Mouse (Mus musculus) forebrain, postnatal 0 days (tissue): ENCODE measurements at regions not wholly inside any gene's neighbourhood (a gene's known extent, or its start where the extent isn't known, plus 50 kb on each side); places are given as distances from the start of the nearest gene placed in this dataset.
A peak's percentile ranks its signal among the peaks of the same experiment; 100 is the strongest.

ENCODE experiments used
- ATAC-seq: fragments of 200-750 bp; cut with Nextera tagmentation; 2 replicates; pipeline ENCODE4 v1.8.0; 2017; ENCODE audit warnings: mild to moderate bottlenecking, moderate library complexity
- DNase-seq: peaks from one replicate; pipeline ENCODE4 v3.0.0-alpha.2; 2015
- H3K27ac ChIP-seq: fragments of 300-500 bp; sonication (generic); 2 replicates; pipeline ENCODE4 v1.5.1; 2014; ENCODE audit warnings: low read depth, mild to moderate bottlenecking, antibody characterized with exemption, low read length, moderate library complexity, mixed read lengths
- H3K27me3 ChIP-seq: fragments of 300-500 bp; sonication (generic); 2 replicates; pipeline ENCODE4 v1.6.1; 2014; ENCODE audit warnings: mild to moderate bottlenecking, low read length, mixed read lengths; ENCODE audit not compliant: insufficient read depth
- H3K36me3 ChIP-seq: fragments of 300-500 bp; sonication (generic); 2 replicates; pipeline ENCODE4 v1.6.1; 2014; ENCODE audit warnings: mild to moderate bottlenecking, moderate library complexity; ENCODE audit not compliant: insufficient read depth
- H3K4me1 ChIP-seq: fragments of 300-500 bp; sonication (generic); 2 replicates; pipeline ENCODE4 v1.6.1; 2014; ENCODE audit warnings: antibody characterized with exemption; ENCODE audit not compliant: insufficient read depth
- H3K4me2 ChIP-seq: fragments of 300-500 bp; sonication (generic); 2 replicates; pipeline ENCODE4 v1.6.1; 2014; ENCODE audit warnings: low read depth, mild to moderate bottlenecking, moderate library complexity
- H3K4me3 ChIP-seq: fragments of 300-500 bp; sonication (generic); 2 replicates; pipeline ENCODE4 v1.5.1; 2014; ENCODE audit warnings: low read depth, low read length, mixed read lengths
- H3K9ac ChIP-seq: fragments of 300-500 bp; sonication (generic); 2 replicates; pipeline ENCODE4 v1.6.1; 2014; ENCODE audit warnings: mild to moderate bottlenecking
- H3K9me3 ChIP-seq: fragments of 300-500 bp; sonication (generic); 2 replicates; pipeline ENCODE4 v1.6.1; 2016; ENCODE audit warnings: low read length
- CTCF ChIP-seq: sonication (generic); IDR thresholded peaks from 2 replicates; pipeline ENCODE4 v1.5.1; 2016; ENCODE audit warnings: antibody characterized with exemption, control low read depth, low read depth
- WGBS: fragments of 180-500 bp; shearing (Covaris S2); extraction: QIAGEN DNeasy Blood & Tissue Kit; methylation state at CpG from one replicate; pipeline ENCODE4 v1.1.7; 2014; 5-methylcytosine and 5-hydroxymethylcytosine counted together

DNA sequence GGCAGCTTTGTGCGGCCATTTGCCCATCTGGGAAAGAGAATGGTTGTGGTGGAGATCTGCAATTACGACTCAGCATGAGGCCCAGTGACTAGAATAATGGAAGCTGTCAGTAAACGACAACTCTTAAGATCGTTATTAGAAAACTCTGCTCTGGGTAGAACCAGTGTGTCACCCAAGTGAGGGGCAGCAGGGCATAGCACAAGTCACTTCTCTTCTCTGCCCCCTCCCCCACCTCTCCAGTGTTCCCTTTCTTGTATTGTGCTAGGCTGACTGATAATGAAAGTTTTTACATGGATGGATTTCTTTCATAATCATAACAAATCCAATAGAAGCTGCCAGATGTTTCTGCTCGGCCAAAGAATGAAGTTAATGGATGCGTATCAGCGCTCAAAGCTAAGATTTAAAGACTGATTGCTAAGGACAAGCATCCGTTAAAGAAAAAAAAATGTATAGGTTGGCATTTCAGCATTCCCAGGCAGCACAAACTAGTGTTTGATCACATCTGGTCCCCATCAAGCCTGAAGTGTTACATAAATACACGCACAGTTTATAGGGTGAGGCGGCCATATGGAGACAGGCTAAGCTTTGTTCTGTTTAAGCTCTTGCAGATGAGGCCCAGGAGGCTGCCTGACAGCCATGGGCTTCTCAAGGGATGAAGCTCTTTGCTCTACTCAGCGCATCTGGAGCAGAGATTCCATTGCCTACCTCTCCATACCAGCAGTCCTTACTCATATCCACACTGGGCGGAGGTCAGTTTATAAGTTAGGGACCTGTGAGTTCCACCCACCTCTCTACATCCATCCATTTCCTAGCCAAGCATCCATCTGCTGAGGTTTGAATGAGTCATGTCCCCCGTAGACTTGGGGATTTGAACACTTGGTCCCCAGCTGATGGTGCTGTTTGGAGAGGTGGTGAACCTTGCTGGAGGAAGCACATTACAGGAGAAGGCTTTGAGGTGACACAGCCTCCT lies 88.2 kb downstream of the Nxnl2 start:
- DNase-seq = peak; percentile 8

DNA sequence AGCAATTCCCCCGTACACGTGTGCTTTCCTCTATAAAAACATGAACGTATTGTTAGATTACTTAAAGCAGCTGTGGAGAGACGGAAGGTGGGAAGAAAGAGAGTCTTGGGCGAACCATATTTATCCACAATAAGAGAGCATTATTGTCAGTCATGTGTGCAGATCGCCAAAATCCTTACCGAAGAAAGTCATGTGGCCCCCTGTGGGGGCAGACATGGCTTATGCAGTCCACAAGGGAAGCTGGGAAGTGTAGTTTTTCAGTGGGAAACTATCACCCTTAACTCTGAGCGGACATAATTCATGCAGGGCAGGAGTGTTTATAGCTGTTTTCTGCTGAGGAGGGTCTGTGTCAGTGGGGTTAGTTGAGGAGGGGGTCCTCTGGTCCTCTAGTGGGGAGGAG lies 90.8 kb downstream of the Nxnl2 start:
- no peak for TF ChIP-seq CTCF
- peak overlapping the region; percentile 28; the same call in 1 of the 2 replicates for H3K9ac ChIP-seq
- H3K36me3 ChIP-seq = no peaks in the 10 kb centered on the region
- H3K27ac ChIP-seq = no peak overlapping the region
- H3K27me3 ChIP-seq = no peaks in the 10 kb centered on the region
- no peaks in the 10 kb centered on the region; the same call in 1 of the 2 replicates for H3K4me1 ChIP-seq
- H3K9me3 ChIP-seq = no peaks in the 10 kb centered on the region
- H3K4me2 ChIP-seq = no peak overlapping the region
- ATAC-seq (peak; percentile 81), DNase-seq (peak; percentile 33)
- 63% methylated on average over 8 of the region's 8 CpGs for WGBS
- H3K4me3 ChIP-seq = 0 out of 2 replicates have a peak overlapping the region, but pooled peaks have one; percentile 4

More for the DNA sequence above, 88.2 kb downstream of the Nxnl2 start:
- 53% methylated on average over 13 of the region's 13 CpGs for WGBS
- Histone ChIP-seq H3K9me3 (no peaks in the 10 kb centered on the region), H3K4me3 (no peak overlapping the region), H3K27me3 (no peaks in the 10 kb centered on the region), H3K27ac (no peak overlapping the region), H3K36me3 (no peaks in the 10 kb centered on the region), H3K9ac (no peak overlapping the region), H3K4me2 (no peak overlapping the region), H3K4me1 (no peaks in the 10 kb centered on the region; the same call in 1 of the 2 replicates)
- no peak for TF ChIP-seq CTCF
- peak; percentile 45; the same call in 1 of the 2 replicates for ATAC-seq

DNA sequence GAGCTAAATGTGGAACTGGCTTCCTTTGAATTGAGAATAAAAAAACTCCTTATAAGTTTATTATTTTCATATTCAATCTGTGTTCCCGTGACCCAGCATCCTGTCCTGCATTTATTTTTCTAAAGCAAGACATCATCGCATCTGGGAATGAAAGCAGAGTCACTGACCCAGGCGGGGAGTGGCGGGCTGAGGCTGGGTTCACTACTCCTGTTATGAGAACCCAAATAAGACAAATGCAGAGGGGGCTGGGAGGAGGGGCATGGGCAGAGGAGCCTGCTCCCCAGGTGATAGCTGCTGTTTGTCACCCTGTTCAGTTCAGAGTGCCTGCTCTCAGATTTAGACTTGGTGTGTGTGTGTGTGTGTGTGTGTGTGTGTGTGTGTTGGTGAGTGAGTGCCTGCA lies 102.0 kb downstream of the Nxnl2 start:
- Histone ChIP-seq H3K9me3 (no peaks in the 10 kb centered on the region), H3K4me3 (no peak overlapping the region), H3K27ac (no peak overlapping the region), H3K4me1 (no peaks in the 10 kb centered on the region), H3K36me3 (no peaks in the 10 kb centered on the region), H3K9ac (no peak overlapping the region), H3K4me2 (no peak overlapping the region), H3K27me3 (no peaks in the 10 kb centered on the region)
- 82% methylated on average over 4 of the region's 4 CpGs for WGBS
- no peak for DNase-seq
- no peak for TF ChIP-seq CTCF
- no peak for ATAC-seq

DNA sequence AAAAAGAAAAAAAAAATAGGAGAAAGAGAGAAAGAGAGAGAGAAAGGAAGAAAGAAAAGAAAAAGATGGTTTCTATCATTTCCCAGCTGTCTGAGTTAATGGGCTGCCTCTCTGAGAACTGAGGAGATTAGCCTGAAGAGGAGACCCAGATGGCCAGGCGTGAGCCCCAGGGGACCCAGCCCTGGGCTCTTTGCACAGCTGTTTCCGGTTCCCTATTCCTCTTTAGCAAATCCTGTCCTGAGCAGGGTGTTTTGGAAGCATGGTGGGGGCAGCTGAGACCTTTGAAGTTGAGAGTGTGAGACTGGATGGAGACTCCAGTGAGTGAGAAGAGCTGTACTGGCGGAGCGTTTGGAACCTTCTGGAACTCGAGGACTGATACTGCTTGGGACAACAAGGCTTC lies 103.8 kb downstream of the Nxnl2 start:
- no peaks in the 10 kb centered on the region for H3K36me3 ChIP-seq
- no peak for TF ChIP-seq CTCF
- ATAC-seq (no peak), DNase-seq (no peak)
- no peaks in the 10 kb centered on the region for H3K4me1 ChIP-seq
- H3K27me3 ChIP-seq = no peaks in the 10 kb centered on the region
- no peaks in the 10 kb centered on the region for H3K9me3 ChIP-seq
- no peak overlapping the region for H3K27ac ChIP-seq
- H3K4me2 ChIP-seq = no peak overlapping the region
- no peak overlapping the region for H3K4me3 ChIP-seq
- WGBS = 82% methylated on average over 5 of the region's 5 CpGs
- no peak overlapping the region for H3K9ac ChIP-seq

DNA sequence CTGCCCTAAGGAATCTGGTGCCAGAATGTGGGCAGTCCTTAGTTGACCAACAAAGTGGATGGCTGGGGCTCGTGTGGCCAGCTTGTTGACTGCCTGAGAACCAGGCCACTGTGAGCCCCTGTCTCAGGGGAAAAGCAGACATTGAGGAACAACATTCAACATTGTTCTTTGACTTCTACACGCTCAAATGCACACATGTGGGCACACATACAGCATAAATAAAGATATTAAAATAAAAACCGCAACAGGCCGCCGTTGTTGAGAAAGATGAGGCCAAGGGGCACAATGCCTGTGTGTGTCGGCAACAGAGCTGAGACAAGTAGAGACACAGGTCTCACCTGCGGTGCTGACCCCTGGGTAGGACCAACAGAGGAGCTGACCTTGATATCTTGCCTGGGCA lies 105.8 kb downstream of the Nxnl2 start:
- H3K9ac ChIP-seq = no peak overlapping the region
- H3K4me2 ChIP-seq = no peak overlapping the region
- no peak overlapping the region for H3K4me3 ChIP-seq
- WGBS = 90% methylated on average over 7 of the region's 7 CpGs
- TF ChIP-seq CTCF = no peak
- ATAC-seq = no peak
- no peak for DNase-seq
- no peaks in the 10 kb centered on the region for H3K27me3 ChIP-seq
- no peaks in the 10 kb centered on the region for H3K36me3 ChIP-seq
- H3K27ac ChIP-seq = no peak overlapping the region
- H3K9me3 ChIP-seq = no peaks in the 10 kb centered on the region
- no peaks in the 10 kb centered on the region for H3K4me1 ChIP-seq

DNA sequence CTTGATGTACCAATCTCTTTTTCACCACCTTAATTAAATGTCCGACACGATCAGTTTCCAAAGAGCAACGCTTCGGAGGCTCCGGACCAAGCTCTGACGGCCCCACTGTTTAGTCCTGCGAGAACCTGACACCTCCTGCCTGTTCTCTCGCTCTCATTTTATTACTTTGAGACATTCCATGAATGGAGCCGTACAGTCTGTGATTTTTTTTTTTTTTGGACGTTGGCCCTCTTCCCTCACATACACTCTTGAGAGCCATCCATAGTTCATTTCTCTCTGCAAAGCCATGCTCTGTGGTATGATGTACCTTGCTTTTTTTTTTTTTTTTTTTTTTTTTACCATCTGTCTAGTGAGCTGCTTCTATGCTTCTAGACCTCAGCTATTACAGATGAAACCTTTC lies 106.7 kb downstream of the Nxnl2 start:
- Histone ChIP-seq H3K9ac (no peak overlapping the region), H3K27ac (no peak overlapping the region), H3K36me3 (no peaks in the 10 kb centered on the region), H3K4me2 (no peak overlapping the region), H3K9me3 (no peaks in the 10 kb centered on the region), H3K4me3 (no peak overlapping the region), H3K4me1 (no peaks in the 10 kb centered on the region), H3K27me3 (no peaks in the 10 kb centered on the region)
- ATAC-seq = no peak
- WGBS = 74% methylated on average over 10 of the region's 10 CpGs
- DNase-seq = no peak
- TF ChIP-seq CTCF = no peak

DNA sequence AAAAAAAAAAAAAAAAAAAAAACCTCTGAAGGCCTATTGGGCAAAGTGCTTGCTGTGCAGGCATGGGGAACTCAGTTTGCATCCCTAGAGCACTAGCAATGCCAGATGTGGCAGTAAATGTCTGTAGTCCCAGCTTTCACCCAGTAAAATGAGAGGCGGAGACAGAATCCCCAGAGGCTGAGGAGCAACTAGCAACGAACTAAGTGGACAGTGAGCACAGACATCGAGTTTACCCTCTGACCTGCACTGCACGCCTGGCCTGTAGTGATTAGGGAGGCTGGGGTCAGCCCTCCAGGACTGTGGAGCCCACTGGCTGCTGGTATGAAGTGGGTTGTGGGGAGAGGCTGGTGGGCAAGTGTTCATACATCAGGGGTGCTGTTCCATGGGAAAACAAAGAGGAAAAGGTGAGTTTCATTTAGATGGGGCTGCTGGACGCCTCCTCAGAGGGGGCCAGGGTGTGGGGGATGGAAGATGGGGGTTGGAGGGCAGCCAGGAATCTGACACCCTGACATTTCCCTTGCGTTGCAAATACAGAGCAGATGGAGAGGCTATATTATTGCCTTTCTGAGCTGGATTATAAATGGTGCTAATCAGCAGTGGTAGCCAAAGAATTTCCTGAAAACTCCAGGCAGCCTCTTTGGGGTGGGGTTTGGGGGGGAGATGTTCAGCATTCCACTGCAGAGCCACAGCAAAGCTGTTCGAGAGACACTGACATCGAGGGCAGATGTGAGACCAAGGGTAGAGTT lies 109.0 kb downstream of the Nxnl2 start:
- Histone ChIP-seq H3K9ac (no peak overlapping the region), H3K27me3 (no peaks in the 10 kb centered on the region), H3K4me2 (no peak overlapping the region), H3K36me3 (no peaks in the 10 kb centered on the region), H3K9me3 (no peaks in the 10 kb centered on the region), H3K27ac (no peak overlapping the region), H3K4me1 (no peaks in the 10 kb centered on the region), H3K4me3 (no peak overlapping the region)
- WGBS = 53% methylated on average over 8 of the region's 8 CpGs
- ATAC-seq = no peak
- no peak for DNase-seq
- no peak for TF ChIP-seq CTCF
